Mouse (Mus musculus) liver, postnatal 0 days (tissue): ENCODE measurements around the gene Fam45a.

Experiments used
- CTCF ChIP-seq: sonication (generic); IDR thresholded peaks from 2 replicates; pipeline ENCODE4 v1.5.1; 2016; ENCODE audit warnings: antibody characterized with exemption, low read depth
- EP300 ChIP-seq: IDR thresholded peaks from 2 replicates; pipeline ENCODE4 v1.6.1; 2016; ENCODE audit warnings: antibody characterized with exemption, low read depth, mild to moderate bottlenecking

DNA sequence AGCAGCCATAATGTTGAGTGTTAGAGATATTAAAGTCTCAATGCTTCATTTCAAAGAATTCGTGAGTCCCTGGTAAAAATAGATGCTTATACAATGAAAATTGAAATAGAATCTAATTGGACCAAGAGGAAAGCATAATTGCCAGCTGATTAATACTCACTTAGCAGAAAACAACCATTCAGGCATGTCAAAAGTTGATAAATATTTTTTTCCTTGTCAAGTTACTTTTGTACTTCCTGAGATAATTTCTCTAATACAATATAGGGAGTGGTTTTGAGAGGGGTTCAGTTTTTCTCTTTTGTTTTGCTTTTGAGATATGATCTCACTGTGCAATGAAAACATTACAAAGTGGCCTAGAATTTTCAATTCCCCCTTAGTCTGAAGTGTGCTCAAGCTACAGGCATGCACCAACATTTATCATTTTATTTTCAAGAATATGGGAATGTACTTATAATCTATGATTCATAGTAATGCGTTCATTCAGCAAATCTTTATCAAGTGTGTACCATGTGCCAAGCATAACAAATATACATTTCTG lies 18.1 kb upstream of the Fam45a start:
- TF ChIP-seq CTCF (no peak), EP300 (no peak)
